Mouse (Mus musculus): ENCODE measurements at regions not wholly inside any gene's neighbourhood (a gene's known extent, or its start where the extent isn't known, plus 50 kb on each side); places are given as distances from the start of the nearest gene placed in this dataset.

- TF ChIP-seq CTCF (IDR thresholded peaks at IDR 0.05; ENCODE audit: extremely low read depth, insufficient read depth, low read length) = no peak
- TF ChIP-seq POLR2A (IDR thresholded peaks at IDR 0.05; ENCODE audit: extremely low read depth, insufficient read depth, low read length) = no peak
Measured at GRCm38 (mm10) chr5:42687176-42687575, 545.8 kb upstream of the Cpeb2 start.
